Mouse (Mus musculus): Measurements from ENCODE around the gene Gpr152.

GRCm38 (mm10) chr19:4091383-4091782 is 48.2 kb upstream of the Gpr152 start:
- no peak for TF ChIP-seq MYOG (IDR thresholded peaks at IDR 0.05; ENCODE audit: control insufficient read depth, extremely low read depth, insufficient read length)
- TF ChIP-seq CTCF (IDR thresholded peaks at IDR 0.05; ENCODE audit: control insufficient read depth, insufficient read depth, insufficient read length) = no peak
- TF ChIP-seq MAX (IDR thresholded peaks at IDR 0.05) = no peak
- TF ChIP-seq CEBPB (IDR thresholded peaks at IDR 0.05; ENCODE audit: low read depth) = no peak

All from C2C12 (cell line).